Mouse (Mus musculus) left cerebral cortex, postnatal 25 days (tissue): ENCODE data around the gene Foxa3. TPM values are rescaled to one million over a fixed set of nuclear protein-coding genes. Genes with fewer than 3 reads are reported as not detected.
"Not testable (repeated sequence)": the region's sequence is repeated elsewhere in the genome, so short reads cannot be mapped to it uniquely, and the experiment has no call there.

Experiments used
- DNase-seq, 2 experiments: peaks; one replicate each; pipeline ENCODE4 v3.0.0; 2022; ENCODE audit warnings: low spot score in 2 of 2, mixed read lengths in 1 of 2
- intact Hi-C: fragments of 180-260 bp; cut with DNase I; formaldehyde crosslinking; loops from one replicate; pipeline ENCODE4 v1.15.1; 2025
- total RNA-seq, 2 experiments: library from RNA; stranded (reverse); gene quantifications; 2 replicates each; pipeline ENCODE4 v1.2.3; 2021

Foxa3 gene
- not detected for total RNA-seq

- no peak for DNase-seq
- intact Hi-C loops, result loop anchor here (2.0 kb wide), 1 partner anchor 17 kb away; no protein-coding TSS in a partner anchor
Observed at GRCm38 (mm10) chr7:19023357-19023814, at the start of gene Foxa3. TSS of gene Foxa3 (minus strand) at chr7:19023538.

DNA sequence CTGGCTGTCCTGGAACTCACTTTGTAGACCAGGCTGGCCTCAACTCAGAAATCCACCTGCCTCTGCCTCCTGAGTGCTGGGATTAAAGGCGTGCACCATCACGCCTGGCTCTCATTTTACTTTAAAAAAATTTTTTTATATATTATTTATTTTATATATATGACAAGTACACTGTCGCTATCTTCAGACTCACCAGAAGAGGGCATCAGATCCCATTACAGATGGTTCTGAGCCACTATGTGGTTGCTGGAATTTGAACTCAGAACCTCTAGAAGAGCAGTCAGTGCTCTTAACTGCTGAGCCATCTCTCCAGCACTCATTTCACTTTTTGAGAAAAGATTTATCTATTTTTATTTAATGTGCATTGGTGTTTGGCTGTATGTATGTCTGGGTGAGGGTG lies 47.7 kb upstream of the Foxa3 start:
- intact Hi-C loops, DNase-seq: not testable (repeated sequence)

DNA sequence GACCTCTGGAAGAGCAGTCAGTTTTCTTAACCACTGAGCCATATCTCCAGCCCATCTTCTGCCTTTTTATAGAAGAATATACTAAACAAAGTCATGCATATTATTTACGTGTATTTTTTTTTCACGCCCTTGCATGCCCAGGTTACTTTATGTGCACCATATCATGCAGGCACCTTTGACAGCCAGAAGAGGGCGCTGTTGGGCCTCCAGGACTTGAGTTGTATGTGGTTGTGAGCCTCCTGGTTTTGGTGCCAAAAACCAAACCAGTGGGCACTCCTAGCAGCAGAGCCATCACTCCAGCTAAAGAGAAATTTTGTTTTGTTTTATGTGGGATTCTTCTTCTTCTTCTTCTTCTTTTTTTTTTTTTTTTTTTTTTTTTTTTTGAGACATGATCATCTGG lies 46.2 kb upstream of the Foxa3 start:
- intact Hi-C loops, result loop anchor here (1.0 kb wide), 1 partner anchor 23 kb away; no protein-coding TSS in a partner anchor
- DNase-seq, result no peak

GRCm38 (mm10) chr7:19068707-19069106 lies 45.4 kb upstream of the Foxa3 start:
- intact Hi-C loops, result loop anchor here (1.0 kb wide), 1 partner anchor 24 kb away; no protein-coding TSS in a partner anchor
- peak; percentile 64 to 70 for DNase-seq

- intact Hi-C loops, result no loop called here
- no peak for DNase-seq
Observed at GRCm38 (mm10) chr7:19067935-19068334, 44.6 kb upstream of the Foxa3 start.

DNA sequence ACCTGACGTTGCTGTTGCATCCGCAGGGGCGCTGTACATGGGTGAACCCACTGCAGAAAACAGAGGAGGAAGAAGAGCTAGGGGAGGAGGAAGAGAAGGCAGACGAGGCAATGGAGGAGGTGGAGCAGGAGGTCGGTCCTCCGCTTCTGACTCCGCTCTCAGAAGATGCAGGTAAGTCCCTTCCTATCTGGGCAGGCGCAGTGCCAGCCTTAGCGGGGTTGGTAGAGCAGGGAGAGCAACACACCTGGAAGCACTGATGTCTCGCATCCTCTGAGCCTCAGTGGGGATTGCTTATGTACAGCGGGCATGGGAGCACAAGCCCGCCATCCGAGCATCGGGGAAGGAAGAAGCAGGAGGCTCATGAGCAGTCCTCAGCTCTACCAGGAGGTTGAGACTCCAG lies 43.7 kb upstream of the Foxa3 start:
- DNase-seq, result no peak
- intact Hi-C loops, result no loop called here

- intact Hi-C loops, result no loop called here
- DNase-seq, result no peak
Observed at GRCm38 (mm10) chr7:19065896-19066295, 42.6 kb upstream of the Foxa3 start.

GRCm38 (mm10) chr7:19057405-19057804 lies 34.1 kb upstream of the Foxa3 start:
- intact Hi-C loops, result no loop called here
- DNase-seq, result no peak

DNA sequence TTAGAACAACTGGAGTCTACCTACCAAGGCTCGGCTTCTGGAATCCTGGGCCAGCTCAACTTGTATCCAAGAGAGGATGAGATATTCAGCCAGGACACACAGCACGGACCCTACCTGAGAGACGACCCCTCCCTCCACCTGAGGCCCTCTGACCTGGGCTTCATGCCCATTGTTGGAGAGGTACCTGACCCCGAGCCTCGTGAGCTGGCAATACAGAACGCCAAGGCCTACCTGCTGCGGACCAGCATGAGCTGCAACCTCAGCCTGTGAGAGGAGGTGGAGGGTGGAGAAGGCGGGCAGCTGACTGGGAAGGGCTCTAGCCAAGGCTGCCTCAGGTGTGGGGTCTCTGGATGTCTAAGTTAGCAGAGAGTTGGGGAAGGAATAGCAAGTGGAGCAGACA lies 31.8 kb upstream of the Foxa3 start:
- intact Hi-C loops, result no loop called here
- no peak for DNase-seq

DNA sequence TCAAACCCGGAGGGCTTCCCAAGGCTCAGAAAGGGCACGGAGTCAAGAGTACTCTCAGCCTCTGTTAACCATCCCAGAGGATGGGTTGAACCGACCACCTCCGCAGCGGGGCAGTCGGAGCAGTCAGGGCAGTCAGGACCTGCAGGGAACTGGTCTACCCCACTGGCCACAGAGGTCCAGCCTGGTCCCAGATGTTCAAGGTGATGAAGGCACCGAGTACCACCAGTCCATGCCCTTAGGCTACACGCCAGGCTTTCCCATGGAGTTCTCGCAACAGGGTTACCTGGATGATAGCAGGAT lies 31.4 kb upstream of the Foxa3 start:
- intact Hi-C loops, result no loop called here
- no peak for DNase-seq

- intact Hi-C loops, result no loop called here
- no peak for DNase-seq
Observed at GRCm38 (mm10) chr7:19054047-19054776, 30.9 kb upstream of the Foxa3 start, which contains the start of gene Rsph6a. TSS of gene Rsph6a (plus strand) at chr7:19054690.

DNA sequence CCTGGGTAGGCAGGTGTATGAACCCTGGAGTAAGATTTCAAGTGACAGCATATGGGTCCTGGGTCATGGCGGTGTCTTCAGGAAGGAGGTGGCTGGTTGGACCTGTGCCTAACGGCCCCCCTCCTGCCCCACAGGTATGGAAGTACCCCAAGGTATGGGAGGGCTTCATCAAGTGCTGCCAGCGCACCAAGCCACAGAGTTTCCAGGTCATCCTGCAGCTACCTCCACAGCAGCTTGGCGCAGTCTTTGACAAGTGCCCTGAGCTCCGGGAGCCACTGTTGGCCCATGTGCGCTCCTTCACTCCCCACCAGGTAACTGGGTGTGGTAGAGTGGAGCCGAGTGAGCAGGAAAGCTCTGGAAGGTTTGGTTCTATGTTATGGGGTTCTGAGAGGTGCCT lies 29.8 kb upstream of the Foxa3 start:
- DNase-seq, result no peak
- intact Hi-C loops, result no loop called here

- DNase-seq, result peak; percentile 64 to 84
- intact Hi-C loops, result no loop called here
Observed at GRCm38 (mm10) chr7:19052345-19053135, 29.2 kb upstream of the Foxa3 start.

DNA sequence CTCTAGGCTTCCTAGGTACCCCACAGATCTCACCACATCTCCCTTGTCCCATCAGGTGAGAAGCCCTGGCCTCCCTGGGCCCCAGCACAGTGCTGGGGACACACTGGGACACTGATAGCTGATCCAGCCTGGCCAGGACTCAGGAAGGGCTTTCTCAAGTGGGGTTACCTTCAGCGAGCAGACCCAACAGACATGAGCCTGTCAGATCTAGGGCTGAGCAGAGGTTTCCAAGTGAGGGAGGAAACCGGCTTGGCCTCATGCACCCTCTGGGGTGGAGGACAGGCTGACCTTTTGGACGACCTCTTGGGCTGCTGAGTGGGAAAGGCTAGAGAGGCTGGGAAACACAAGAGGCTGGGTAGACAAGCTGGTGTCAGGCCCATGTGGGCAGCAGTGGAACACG lies 27.8 kb upstream of the Foxa3 start:
- DNase-seq, result no peak
- intact Hi-C loops, result no loop called here

DNA sequence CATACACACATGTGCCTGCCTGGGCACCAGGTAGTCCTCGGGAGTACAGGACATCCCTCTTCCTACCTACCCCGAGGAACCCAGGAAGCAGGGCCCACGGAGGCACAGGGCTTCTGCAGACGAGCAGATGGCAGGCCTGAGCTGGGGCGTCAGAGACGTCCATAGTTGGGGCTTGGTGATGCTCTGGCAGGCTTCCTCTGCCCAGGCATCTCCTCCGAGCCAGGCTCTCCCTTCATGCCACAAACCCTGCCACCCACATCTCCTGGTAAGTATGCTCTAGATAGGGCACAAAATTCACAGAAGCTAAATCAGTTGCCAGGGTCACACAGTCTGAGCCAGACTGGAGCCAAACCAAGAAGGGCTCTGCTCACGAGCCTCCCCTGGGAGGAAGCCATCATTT lies 26.8 kb upstream of the Foxa3 start:
- DNase-seq, result peak in 1 of 2 experiments; percentile 68
- intact Hi-C loops, result no loop called here

GRCm38 (mm10) chr7:19049252-19049651 lies 25.9 kb upstream of the Foxa3 start:
- intact Hi-C loops, result no loop called here
- no peak for DNase-seq

GRCm38 (mm10) chr7:19048006-19048527 lies 24.7 kb upstream of the Foxa3 start:
- intact Hi-C loops, result no loop called here
- no peak for DNase-seq

DNA sequence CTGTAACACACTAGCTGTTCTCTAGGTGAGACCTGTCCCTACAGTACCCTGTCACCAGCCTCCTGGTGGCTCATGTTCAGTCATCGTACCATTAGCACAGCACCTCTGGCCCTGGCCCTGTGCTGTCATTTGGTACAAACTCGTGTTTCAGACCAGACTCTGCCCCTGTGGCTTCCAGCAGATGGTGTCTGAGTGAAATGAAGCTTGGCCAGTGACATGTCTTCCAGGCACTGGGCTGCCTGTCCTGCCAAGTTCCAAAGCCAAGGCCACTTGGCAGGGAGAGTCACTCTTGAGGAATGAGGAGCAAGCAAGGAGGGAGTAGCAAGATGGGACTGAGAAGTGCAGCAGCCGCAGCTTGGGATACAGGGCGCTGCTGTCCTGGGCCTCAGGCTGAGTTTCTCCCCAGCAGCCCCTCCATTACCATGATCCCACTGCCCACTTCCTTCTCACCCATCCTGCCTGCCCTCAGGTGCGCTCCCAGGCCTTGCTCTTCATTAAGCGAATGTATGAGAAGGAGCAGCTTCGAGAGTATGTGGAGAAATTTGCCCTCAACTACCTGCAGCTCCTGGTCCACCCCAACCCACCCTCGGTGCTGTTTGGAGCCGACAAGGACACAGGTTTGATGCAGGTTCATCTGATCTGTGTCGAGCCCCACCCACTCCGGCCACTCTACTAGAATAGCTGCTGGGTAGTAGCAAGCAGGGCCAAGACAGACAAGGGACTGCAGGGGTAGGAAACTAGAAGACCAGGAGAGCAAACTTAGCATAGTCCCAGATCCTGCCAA lies 23.1 kb upstream of the Foxa3 start:
- intact Hi-C loops, result no loop called here
- DNase-seq, result no peak

DNA sequence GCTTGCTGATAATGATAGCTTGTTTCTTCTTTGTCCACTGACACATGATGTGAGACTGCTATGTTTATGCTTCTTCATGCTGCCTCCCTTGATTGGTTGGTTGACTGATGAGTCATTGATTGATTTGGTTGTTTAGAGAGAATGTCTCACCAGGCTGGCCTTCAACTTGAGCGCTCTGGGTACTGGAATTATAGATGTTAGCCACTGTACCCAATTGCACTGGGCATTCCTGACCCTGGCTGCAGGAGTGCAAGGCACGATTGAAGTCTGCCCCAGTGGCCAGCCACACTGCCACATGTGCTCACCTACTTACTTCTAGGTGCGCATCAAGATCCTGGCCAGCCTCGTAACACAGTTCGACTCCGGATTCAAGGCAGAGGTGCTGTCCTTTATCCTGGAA lies 21.3 kb upstream of the Foxa3 start:
- intact Hi-C loops, result no loop called here
- DNase-seq, result no peak

DNA sequence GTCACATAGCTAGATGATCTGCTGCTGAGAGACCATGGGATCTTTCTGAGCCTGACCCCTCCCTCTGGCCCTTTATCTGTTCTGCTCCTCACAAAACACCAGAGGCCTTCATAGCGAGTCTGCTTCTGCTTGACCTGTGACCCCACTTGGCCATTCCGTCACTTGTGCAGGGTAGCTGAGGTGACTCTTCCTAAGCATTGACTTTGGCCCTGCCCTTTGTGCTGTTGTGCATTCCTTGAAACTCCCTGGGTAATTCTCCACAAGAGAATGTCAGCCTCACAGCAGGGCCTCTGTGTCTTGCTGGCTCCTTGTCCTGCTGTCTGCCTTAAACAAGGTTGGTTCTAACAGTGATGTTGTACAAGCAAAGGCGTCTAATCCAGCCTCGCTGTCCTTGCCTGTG lies 8.3 kb upstream of the Foxa3 start:
- DNase-seq, result no peak
- intact Hi-C loops, result no loop called here
